Mouse (Mus musculus): ENCODE results near the gene Muc13.

The Muc13 gene

DNA sequence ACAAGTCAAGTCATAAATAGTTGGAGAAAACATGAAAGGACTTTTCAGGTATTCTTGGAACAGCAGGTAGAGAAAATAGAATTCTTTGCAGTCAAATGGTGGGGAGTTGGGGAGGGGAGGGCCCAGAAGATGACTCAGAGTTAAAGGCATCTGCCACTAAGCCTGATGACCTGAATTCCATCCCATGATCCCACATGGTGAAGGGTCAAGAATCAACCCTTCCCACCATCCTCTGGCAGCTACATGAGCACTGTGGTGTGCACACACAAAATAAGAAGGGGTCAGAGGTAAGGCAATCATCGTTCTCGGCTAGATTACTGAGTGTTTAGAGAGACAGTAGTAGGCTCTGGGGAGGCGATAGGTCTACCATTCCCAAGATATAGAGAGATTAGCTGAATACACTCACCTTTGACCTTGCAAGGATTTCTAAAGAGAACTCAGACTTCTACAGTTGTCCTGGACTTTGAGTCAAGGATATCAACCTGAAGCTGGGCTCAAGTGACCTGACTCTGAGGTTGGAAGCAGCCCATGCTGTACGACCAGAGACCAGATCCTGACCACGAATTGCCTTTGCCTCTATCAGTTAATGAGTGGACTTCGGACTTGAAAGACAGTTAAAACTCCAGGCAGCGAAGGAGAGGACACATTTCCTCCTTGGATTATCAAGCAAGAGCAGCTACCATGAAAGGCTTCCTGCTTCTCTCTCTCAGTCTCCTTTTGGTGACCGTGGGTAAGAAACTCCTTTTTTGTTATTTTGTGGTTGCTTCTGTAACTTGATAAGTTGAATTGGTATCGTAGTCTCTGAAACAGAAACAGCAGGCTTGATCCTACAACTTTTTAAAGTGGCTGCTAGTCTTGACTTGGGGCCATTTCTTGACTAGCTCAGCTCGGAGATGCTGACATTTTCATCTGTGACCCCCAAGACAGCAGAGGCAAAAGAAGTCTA lies at the start of gene Muc13:
TSS of gene Muc13 (plus strand) at position 192 of the 946 bp plus-strand sequence.
- no peak for DNase-seq

- DNase-seq, result no peak
These were observed 49.0 kb upstream of the Muc13 start for GRCm38 (mm10) chr16:33744622-33745419.

GRCm38 (mm10) chr16:33745457-33745856 lies 48.4 kb upstream of the Muc13 start:
- DNase-seq, result no peak

DNA sequence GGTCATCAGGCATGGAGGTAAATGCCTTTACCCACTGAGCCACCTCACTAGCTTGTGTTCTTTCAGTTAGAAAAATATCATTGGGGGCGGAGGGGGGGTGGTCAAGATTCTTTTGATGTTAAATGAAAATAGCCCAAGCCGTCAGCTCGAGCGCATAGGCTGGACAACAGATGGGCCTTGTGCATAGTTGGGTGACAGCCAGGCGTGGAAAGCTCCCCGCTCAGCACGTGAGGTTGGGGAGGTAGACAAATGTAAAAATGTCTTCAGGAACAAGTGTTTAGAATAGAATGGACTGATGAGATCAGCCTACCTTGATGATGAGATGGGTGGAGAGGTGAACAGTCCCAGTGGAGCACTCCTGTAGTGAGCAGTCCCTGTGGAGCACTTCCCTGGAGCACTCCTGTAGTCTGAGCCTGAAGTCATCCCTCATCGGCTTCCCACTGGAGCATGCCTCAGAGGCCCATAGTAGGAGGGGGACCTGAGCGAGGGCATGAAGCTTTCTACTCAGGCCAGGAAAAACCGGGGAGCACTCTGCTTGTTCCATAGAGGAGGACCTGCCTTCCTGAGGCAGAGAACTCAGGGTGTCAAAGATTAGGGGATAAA lies 47.7 kb upstream of the Muc13 start:
- no peak for DNase-seq

- no peak for DNase-seq
These were observed 46.4 kb upstream of the Muc13 start for GRCm38 (mm10) chr16:33747346-33747954.

GRCm38 (mm10) chr16:33747994-33748393 lies 45.8 kb upstream of the Muc13 start:
- DNase-seq, result no peak

DNA sequence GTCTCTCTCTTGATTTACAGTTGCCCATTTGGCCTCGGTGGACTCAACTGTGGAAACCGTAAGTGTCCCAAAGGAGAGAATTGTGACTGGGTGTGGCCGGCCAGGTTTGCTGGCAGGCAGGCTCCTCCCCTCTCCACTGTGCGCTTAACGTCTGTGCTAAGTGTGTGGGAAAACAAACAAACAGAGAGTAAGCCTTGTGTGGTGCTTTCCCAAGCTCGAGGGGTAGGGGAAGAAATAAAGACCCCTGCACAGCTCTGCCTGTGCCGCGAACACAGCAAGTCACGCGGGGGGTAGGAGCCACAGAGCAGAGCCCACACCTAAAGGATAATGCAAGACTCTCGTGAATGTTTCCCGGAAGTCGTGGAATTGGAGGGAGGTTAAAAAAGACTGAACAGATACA lies 42.7 kb upstream of the Muc13 start:
- peak in 1 of 2 experiments; percentile 20 for DNase-seq

GRCm38 (mm10) chr16:33751590-33751989 lies 42.2 kb upstream of the Muc13 start:
- peak; percentile 56 to 74 for DNase-seq

DNA sequence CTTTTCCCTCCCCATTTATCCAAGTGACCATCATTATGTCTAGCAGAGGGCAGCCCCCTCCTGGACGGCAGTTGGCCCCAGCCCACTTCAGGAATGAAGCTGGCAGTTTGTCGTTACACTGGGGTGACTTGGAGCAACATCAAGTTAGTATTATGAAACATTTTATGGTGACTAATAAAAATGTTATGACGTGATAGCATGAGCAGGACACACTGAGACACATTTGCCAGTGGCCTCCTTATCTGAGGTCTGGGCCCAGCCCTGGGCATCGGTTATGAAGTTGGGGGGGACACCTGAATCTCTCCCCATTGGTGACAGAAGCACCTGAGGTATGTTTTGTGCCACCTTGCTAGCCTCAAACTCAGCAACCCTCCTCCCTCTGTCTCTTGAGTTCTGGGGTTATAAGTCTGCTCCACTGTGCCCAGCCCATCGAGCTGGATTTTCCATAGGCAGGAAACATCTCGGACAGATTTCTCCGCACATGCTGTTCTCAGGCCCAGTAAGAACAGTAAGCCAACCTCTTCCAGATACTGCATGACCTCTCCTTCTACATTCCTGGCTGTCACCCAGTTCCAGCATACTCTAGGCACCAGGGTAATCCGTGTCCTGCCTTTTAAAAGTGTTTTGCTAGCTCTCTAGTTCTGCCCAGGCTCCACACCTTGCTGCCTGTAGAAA lies 40.8 kb upstream of the Muc13 start:
- no peak for DNase-seq

DNA sequence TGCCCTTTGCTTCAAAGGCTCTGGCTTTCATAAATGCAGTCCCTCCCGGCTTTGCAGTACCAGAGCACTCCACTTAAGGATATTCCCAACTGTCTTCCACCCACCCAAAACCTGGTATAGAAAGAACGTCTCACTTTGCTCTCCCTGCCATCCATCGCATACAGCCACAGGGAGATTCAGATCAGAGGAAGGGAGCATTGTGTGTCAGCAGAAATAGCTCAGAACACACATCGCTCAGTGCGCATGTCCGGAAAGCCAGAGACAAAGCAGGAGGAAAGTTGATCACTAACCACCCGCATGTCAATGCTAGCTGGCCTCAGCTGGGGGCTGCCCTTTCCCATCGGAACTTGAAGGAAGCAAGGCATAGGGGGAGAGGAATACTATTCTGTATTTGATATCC lies 38.5 kb upstream of the Muc13 start:
- peak in 1 of 2 experiments; percentile 32 for DNase-seq

- no peak for DNase-seq
These were observed 37.9 kb upstream of the Muc13 start for GRCm38 (mm10) chr16:33755961-33756360.

DNA sequence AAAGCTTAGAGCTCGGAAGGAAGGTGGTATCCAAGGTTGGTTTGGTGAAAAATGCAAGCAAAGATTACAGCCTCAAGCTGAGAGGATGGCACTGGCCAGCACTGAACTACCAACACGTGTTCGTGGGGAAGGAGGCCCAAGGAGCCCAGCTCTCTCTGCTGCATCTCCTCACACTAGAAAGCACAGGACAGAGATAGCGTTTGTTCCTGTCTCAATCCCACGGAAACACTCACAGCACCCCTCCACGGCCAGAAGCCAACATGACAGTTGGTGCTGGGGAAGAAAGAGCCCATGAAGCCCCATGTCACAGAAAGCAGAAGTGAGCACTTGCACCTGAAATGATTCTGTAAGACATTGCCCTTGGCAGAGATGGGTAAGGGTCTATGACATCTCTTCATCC lies 37.4 kb upstream of the Muc13 start:
- DNase-seq, result no peak

- DNase-seq, result no peak
These were observed 34.6 kb upstream of the Muc13 start for GRCm38 (mm10) chr16:33759207-33759606.

GRCm38 (mm10) chr16:33760542-33760941 lies 33.3 kb upstream of the Muc13 start:
- no peak for DNase-seq

GRCm38 (mm10) chr16:33760996-33761395 lies 32.8 kb upstream of the Muc13 start:
- DNase-seq, result no peak

GRCm38 (mm10) chr16:33764501-33765193 lies 29.2 kb upstream of the Muc13 start:
- DNase-seq, result no peak

DNA sequence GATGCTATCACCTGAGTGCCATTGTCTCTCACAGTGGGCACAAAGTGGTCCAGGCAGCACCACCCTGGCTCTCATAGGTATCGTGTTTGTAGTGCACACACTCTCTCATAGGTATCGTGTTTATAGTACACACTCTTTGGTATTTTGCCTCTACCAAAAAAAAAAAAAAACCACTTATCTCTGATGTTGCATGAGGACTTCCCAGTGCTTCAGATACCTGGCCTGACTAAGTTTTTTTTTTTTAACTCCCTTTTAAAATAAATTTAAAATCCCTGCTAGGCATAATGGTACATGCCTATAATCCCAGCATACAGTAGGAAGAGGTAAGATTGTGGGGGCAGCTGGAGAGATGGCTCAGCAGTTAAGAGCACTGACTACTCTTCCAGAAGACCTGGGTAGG lies 28.4 kb upstream of the Muc13 start:
- DNase-seq, result no peak

- no peak for DNase-seq
These were observed 27.5 kb upstream of the Muc13 start for GRCm38 (mm10) chr16:33766309-33766708.

GRCm38 (mm10) chr16:33766757-33767156 lies 27.1 kb upstream of the Muc13 start:
- no peak for DNase-seq

DNA sequence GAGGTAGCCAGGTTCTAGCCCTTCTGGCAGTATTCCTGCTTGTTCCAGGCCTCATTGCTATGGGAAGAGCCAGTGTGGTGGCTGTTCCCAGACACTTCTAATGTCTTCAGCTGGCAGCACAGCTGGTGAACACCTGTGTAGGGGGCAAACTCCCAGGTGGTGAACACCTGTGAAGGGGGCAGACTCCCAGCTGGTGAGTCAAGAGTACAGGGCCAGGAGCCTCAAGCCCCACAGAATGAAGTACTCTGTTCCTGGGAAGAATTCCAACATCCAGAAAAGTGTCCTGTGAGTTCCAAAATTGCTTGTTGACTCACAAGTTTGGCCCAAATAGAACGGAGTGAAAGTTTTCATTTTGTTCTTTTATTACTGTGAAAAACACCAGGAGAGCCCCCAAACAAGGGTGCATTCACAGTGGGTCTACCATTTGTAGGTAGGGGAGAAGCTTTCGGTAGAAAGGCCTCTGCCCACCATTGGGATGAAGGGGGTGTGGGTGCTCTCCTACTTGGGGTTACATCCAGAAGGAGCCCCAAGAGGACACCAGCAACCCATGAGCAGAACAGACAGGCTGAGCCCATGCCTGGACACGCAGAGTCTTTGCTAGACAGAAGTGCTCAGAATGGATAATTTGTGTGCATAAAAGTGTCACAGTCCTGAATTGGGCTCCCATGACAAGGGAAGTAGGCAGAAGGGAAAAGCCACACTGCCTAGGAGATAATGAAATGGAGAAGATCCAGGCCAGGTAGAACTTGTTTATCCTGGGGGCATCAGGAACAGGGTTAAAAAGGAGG lies 25.2 kb upstream of the Muc13 start:
- DNase-seq, result no peak

DNA sequence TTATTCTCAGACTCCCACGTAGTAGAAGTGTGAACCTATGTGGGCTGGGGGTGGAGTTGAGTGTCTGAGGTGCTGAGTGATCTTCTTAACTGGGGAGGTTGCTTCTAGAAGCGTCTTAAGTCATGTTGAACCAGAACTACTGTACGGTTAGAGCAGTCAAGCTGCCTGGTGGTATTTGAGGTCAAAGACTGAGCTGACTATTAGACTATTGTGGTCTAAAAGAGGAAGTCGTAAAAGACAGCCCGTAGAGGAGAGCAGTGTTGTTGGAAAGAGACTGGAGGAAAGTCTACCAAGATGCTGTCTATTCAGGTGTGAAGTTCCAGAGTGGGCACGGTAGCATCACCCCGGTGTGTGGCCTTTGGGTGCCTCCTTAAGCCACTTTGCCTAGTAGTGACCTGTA lies 24.0 kb upstream of the Muc13 start:
- peak in 1 of 2 experiments; percentile 31 for DNase-seq
